Mouse (Mus musculus) embryo, embryonic 10 days (tissue): ENCODE data around the gene Efhc2.

Source experiments
- DNase-seq: peaks from one replicate; pipeline ENCODE4 v3.0.0-alpha.2; 2015; ENCODE audit warnings: low spot score

The Efhc2 gene

GRCm38 (mm10) chrX:17319126-17319583 lies at the start of gene Efhc2:
Gene Efhc2 (minus strand): TSS chrX:17319368.
- DNase-seq, result peak; percentile 45

GRCm38 (mm10) chrX:17365114-17365513 lies 45.9 kb upstream of the Efhc2 start:
- no peak for DNase-seq

- DNase-seq, result no peak
Observed at GRCm38 (mm10) chrX:17300349-17300880, 18.8 kb downstream of the Efhc2 start.

- no peak for DNase-seq
Observed at GRCm38 (mm10) chrX:17283899-17284298, 35.3 kb downstream of the Efhc2 start.

GRCm38 (mm10) chrX:17225141-17225540 lies 94.0 kb downstream of the Efhc2 start:
- DNase-seq, result no peak

- DNase-seq, result no peak
Observed at GRCm38 (mm10) chrX:17217451-17217850, 101.7 kb downstream of the Efhc2 start.

GRCm38 (mm10) chrX:17213515-17213914 lies 105.7 kb downstream of the Efhc2 start:
- DNase-seq, result no peak

- DNase-seq, result no peak
Observed at GRCm38 (mm10) chrX:17175748-17176147, 143.4 kb downstream of the Efhc2 start.

GRCm38 (mm10) chrX:17165638-17166037 lies 153.5 kb downstream of the Efhc2 start:
- DNase-seq, result no peak
